Mouse (Mus musculus): Measurements from ENCODE around the gene Zmynd8.

Gene Zmynd8

GRCm38 (mm10) chr2:165741526-165742050, 157.2 kb downstream of the Zmynd8 start:
- no peak for DNase-seq

GRCm38 (mm10) chr2:165740982-165741381, 157.8 kb downstream of the Zmynd8 start:
- no peak for DNase-seq

- no peak for DNase-seq
Measured at GRCm38 (mm10) chr2:165740381-165740780, 158.4 kb downstream of the Zmynd8 start.

GRCm38 (mm10) chr2:165736297-165736696, 162.5 kb downstream of the Zmynd8 start:
- peak in 1 of 2 experiments; percentile 9 for DNase-seq

Data from cerebellum, adult 18-20 months (tissue).